Mouse (Mus musculus) urinary bladder, adult 18-20 months (tissue): ENCODE data around the gene Olfr976.
"Not testable (repeated sequence)": the region's sequence is repeated elsewhere in the genome, so short reads cannot be mapped to it uniquely, and the experiment has no call there.

Experiments used
- DNase-seq, 2 experiments: peaks; one replicate each; pipeline ENCODE4 v3.0.0; 2022; ENCODE audit warnings: low spot score in 2 of 2, mixed read lengths in 2 of 2

Gene Olfr976

GRCm38 (mm10) chr9:39961033-39961432 lies at the start of gene Olfr976:
Olfr976 (minus strand) TSS chr9:39961133.
- not testable (repeated sequence) for DNase-seq

DNA sequence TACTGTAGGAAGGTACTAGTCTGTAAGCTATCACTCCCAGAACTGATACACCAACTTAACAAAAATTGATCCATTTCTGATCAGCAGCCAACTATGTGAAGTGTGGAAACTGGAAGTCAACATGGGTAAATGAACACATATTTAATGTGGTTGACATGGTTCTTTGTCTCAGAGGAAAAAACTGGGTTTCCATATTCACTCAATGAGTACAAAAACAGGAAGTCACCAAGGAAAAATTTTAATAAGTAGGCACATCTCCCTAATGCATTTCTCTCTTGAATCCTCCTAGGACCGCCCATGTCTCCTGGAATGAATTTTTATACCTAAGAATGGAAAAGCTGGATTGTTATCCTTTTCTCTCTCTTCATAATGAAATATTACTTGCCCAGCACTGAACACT lies 48.5 kb upstream of the Olfr976 start, which contains the start of gene Olfr980:
TSS of gene Olfr980 (minus strand) at position 101 of the 400 bp plus-strand sequence.
- DNase-seq = no peak

GRCm38 (mm10) chr9:40003365-40003764 lies 42.4 kb upstream of the Olfr976 start, which contains the start of gene Olfr979:
Olfr979 (minus strand) TSS chr9:40003465.
- DNase-seq = no peak

DNA sequence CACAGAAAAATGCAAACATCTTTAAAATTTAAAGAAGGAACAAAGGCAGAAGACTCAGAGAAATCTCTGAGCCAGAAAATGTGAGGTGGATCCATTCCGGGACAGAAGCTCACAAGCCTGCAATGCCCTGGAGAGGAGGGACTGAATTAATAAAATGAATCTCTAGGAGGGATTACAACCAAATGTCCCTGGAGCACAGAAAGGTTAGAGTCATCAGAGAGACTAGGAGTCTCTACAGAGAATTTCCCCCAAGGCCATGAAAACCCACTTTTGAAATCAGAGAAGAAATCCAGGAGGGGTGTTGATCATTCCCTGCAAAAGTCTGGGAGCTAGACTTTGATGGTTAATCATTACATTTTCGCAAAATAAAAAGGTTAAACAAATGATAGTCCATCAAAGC lies 30.9 kb upstream of the Olfr976 start, which contains the start of gene Olfr978:
TSS of gene Olfr978 (plus strand) at position 301 of the 400 bp plus-strand sequence.
- DNase-seq = no peak

DNA sequence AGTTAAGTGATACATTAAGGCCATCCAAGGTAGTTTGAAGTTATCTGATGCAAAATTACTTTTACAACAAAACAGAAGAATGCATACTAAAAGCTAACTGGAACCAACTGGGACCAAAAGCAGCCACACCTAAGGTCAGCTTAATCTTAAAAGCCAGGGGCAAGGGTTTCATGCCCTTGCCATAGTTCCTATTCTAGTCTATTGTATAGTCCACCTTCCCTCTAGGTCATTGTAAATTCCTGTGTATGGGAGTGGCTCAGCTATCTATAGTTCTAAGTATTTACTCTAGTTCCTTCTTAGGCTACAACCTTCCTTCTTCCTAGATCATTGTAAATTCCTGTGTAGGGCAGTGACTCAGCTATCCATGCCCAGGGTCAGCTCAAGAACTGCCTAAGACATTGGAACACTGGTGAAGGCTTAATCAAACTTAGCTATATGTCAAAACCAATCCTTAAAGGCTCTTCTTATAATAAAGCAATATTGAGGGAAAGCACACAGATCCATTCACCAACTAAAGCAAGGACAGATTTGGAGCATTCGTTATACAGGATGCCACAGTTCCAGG lies 15.7 kb upstream of the Olfr976 start:
- not testable (repeated sequence) for DNase-seq

DNA sequence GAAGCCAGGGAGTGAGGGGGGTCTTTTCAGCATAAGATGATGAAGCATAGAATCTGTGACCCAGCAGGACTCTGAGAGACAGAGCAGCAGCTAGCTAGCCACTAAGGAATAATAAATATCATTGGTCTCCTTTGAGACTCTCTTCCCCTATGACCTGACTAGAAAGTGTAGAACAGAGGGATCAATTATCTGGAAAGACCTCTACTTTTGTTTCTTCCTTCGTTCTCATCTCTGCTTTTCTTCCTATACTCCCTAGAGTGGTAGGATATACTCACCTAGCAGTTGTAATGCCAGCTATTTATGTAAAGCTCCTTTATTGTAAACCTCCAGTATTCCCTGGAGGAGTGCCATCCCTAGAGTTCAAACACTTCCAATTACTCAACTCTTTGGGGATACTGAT lies 9.0 kb downstream of the Olfr976 start, which contains the start of gene Olfr975:
TSS of gene Olfr975 (minus strand) at position 101 of the 400 bp plus-strand sequence.
- DNase-seq = no peak

DNA sequence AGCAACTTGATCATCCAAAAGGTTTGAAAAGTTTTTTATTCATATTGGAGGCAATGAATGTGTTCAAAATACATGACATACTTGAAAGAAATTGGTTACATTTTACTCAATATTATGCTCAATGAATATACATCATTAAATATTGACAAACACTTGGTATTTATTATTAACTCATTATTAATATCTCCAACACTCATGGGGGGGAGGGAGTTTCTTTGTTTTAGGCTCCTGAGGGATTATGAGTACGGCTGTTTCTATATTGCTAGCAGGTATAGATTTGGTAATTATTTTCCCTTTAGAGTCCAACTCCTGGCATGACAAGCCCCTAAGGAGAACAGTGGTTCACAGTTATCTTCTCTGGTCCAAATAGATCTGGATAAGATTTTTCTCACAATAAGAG lies 23.7 kb downstream of the Olfr976 start, which contains the start of gene Olfr974:
TSS of gene Olfr974 (plus strand) at position 301 of the 400 bp plus-strand sequence.
- DNase-seq = no peak

- DNase-seq = not testable (repeated sequence)
Measured at GRCm38 (mm10) chr9:39928837-39929236, 32.1 kb downstream of the Olfr976 start.

GRCm38 (mm10) chr9:39927975-39928836 lies 32.7 kb downstream of the Olfr976 start:
- not testable (repeated sequence) for DNase-seq

DNA sequence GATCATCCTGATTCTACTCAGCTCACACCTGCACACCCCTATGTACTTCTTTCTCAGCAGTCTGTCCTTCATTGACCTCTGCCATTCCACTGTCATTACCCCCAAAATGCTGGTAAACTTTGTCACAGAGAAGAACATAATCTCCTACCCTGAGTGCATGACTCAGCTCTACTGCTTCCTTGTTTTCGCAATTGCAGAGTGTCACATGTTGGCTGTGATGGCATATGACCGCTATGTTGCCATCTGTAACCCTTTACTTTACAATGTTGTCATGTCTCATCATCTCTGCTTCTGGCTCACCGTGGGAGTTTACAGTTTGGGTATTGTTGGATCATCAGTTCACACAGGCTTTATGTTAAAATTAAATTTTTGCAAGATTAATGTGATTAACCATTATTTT lies 51.0 kb downstream of the Olfr976 start:
- DNase-seq = no peak

DNA sequence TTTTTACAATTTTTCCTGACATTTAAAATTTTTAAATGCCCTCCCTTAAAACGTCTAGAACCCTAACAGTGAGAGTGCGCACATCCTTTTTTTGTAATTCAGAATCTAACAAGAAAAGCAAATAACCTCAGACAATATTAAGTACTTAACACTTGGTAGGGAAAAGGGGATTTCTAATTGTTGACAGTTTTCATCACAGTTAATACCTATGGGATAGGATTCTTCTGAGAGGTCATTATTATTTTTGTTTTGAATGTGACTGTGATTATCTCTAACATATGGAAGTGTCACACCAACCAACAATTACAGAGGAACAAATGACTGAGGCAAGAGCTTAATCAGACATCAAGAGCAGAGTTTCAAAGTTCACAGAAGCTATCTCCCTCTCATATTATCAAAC lies 53.9 kb downstream of the Olfr976 start, which contains the start of gene Olfr229:
TSS of gene Olfr229 (plus strand) at position 301 of the 400 bp plus-strand sequence.
- no peak for DNase-seq

- DNase-seq = no peak
Measured at GRCm38 (mm10) chr9:39905106-39905505, 55.8 kb downstream of the Olfr976 start.
